Mouse (Mus musculus) inflammation-experienced regulatory T-cells, adult 16 weeks (primary cell): ENCODE measurements around the gene Vkorc1. TPM values are rescaled to one million over a fixed set of nuclear protein-coding genes. Genes with fewer than 3 reads are reported as not detected.

Experiments used
- polyA plus RNA-seq: library from polyadenylated mRNA; unstranded; fragments of 100-300 nt; shearing (Covaris generic); gene quantifications from one replicate; pipeline ENCODE4 v1.2.1, GENCODE M21; 2017

Vkorc1 gene
- 64.0 TPM for polyA plus RNA-seq

DNA sequence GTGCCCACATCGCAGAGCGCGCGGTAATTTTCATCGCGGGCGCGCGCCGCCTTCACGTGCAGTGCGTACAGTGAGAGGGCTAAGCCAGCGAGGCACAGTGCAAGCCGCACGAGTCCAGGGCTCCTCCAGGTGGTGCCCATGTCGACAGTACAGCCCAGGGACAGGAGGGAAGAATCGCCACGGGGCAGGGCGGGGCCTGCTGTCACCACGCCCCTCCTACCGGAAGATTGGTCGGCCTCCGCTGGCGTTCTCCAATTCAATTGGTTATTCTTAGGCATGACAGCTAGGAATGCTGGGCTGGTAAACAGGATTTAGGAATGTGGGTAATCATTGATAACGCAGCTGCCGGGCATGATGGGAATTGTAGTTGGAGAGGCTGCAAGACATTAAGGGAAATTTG lies at the start of gene Vkorc1, which contains the start of gene Gm21974:
TSS of gene Vkorc1 (minus strand) at position 176 of the 400 bp plus-strand sequence.
TSS of gene Gm21974 (minus strand) at position 13 of the 400 bp plus-strand sequence.

GRCm38 (mm10) chr7:127929923-127930322 lies 34.5 kb upstream of the Vkorc1 start, which contains the start of gene Prss8:
TSS of gene Prss8 (minus strand) at chr7:127930104.

DNA sequence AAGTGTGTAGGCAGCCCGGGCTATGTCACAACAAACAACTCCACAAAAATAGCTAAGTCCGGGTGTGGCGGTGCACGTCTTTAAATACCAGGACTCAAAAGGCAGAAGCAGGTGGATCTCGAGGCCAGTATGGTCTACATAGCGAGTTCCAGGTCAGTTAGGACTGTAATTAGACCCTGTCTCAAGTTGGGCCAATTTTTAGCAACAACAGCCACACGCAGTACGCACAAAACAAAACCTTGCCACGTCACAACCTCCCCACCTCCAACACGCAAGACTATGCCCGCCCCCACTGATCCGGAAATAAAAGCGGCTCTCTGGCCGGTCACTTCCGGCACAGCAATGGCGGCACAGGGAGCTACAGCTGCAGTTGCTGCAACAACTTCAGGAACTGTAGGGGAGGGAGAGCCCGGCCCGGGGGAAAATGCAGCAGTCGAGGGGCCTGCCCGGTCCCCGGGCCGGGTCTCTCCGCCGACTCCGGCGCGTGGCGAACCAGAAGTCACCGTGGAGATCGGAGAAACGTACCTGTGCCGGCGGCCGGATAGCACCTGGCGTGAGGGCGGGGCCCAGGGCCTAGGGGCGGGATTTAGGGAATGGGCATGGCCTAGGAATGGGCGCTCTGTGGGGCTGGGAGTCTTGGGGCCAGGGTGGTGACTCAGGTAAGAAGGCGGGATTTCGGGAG lies 16.9 kb upstream of the Vkorc1 start, which contains the start of gene Kat8:
TSS of gene Kat8 (plus strand) at position 327 of the 682 bp plus-strand sequence.

DNA sequence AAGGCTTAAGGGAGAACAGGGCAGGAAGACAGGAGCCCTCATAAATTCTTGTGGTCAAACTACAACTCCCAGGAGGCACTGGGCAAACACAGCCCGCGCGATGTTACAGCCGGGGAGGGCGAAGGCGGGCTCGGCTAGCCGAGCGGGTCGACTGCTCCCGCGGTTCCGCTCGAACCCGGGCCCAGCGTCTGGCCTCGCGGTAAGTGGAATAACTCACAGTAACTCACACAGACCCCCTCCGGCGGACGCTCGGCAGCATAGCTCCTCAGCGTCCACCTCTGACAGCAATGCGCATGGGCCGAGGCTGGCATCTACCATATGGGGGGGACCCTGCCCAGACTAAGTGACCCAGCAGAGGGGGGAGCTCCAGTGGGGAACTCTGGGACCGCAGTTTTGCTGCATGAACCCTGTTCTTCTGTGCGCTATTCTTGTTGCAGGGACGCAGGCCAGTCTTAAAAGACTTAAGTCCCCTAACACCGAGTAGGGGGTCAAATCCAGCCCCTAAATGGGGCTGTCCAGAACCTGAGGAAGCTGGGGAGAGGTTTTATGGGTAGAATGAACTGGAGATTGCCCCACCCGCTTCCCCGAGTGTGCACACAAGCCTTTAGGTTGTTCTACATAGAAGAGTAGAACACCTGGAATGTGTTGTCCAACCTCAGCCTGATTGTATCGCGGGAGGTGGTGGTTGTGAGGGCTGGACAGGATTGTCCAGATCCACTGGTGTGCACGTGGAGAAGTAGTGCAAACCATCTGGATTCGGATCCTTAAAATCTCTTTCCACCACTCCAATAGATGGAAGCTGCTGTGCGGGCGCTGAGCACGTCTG lies 8.8 kb upstream of the Vkorc1 start, which contains the start of gene Bckdk:
TSS of gene Bckdk (plus strand) at position 112 of the 826 bp plus-strand sequence.

DNA sequence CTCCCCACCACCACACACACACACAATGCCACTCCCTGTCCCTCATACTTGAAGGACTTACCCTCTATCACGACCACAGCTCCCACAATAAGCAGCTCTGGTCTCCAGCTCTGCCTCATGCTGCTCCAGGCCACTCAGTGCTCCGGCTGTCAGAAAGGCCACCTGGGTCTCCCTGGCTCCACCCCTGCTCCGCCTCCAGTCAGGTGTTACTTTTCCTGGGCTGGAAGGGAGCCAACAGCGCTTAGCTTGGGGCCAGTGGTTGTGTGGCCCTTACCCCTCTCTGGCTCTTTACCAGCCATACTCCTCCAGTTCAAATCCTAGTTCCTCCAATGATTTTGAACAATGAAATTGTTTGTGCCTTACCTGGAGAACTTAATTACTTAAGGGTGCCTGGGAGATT lies 4.6 kb downstream of the Vkorc1 start, which contains the start of gene Prss53:
TSS of gene Prss53 (minus strand) at position 173 of the 400 bp plus-strand sequence.

GRCm38 (mm10) chr7:127876467-127877348 lies 18.7 kb downstream of the Vkorc1 start, which contains the start of gene Zfp668:
TSS of gene Zfp668 (minus strand) at chr7:127876828.

DNA sequence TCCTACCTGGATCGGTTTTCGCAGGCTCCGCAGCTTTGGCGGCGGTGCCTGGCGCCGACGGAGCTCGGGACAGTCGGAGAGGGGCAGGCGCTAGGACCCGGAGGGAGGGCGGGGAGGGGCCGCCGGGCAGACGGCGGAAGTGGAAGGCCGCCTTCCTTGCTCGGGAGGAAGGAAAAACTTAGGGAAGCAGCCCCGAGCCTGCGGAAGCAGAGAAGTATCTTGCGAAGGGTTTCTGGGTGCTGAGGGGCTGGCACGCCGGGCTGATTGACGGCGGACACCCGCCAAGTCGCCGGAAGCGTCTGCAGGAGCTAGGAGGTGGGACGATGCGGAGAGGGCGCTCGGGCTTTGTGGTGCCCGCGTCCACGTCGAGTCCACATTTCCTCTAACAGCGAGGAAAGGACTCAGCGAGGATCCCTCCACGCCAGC lies 19.4 kb downstream of the Vkorc1 start, which contains the start of gene Zfp646:
TSS of gene Zfp646 (plus strand) at position 181 of the 426 bp plus-strand sequence.

Other genes with a start within 250 kb of the Vkorc1 start
- 19.5 TPM for gene Bcl7c, start 186.7 kb downstream of the Vkorc1 start, polyA plus RNA-seq
- gene Ctf1, start 182.9 kb downstream of the Vkorc1 start, polyA plus RNA-seq, result not detected
- not detected for gene Ctf2, start 163.5 kb downstream of the Vkorc1 start, polyA plus RNA-seq
- 1.3 TPM for gene Fbxl19, start 151.1 kb downstream of the Vkorc1 start, polyA plus RNA-seq
- gene Orai3, start 125.8 kb downstream of the Vkorc1 start, polyA plus RNA-seq, result 38.5 TPM
- 1.2 TPM for gene Setd1a, start 118.9 kb downstream of the Vkorc1 start, polyA plus RNA-seq
- not detected for gene Gm49388, start 110.0 kb downstream of the Vkorc1 start, polyA plus RNA-seq
- 4.5 TPM for gene Hsd3b7, start 95.0 kb downstream of the Vkorc1 start, polyA plus RNA-seq
- 167 TPM for gene Stx4a, start 71.3 kb downstream of the Vkorc1 start, polyA plus RNA-seq
- gene Stx1b, start 71.1 kb downstream of the Vkorc1 start, polyA plus RNA-seq, result not detected
- 63.8 TPM for gene Zfp646, start 19.4 kb downstream of the Vkorc1 start, polyA plus RNA-seq
- 23.2 TPM for gene Zfp668, start 18.8 kb downstream of the Vkorc1 start, polyA plus RNA-seq
- gene Prss53, start 4.6 kb downstream of the Vkorc1 start, polyA plus RNA-seq, result 1.0 TPM
- gene Gm21974, start 163 bp downstream of the Vkorc1 start, polyA plus RNA-seq, result not detected
- 71.2 TPM for gene Bckdk, start 8.5 kb upstream of the Vkorc1 start, polyA plus RNA-seq
- gene Kat8, start 16.9 kb upstream of the Vkorc1 start, polyA plus RNA-seq, result 49.7 TPM
- not detected for gene Prss8, start 34.5 kb upstream of the Vkorc1 start, polyA plus RNA-seq
- 5.0 TPM for gene Prss36, start 51.1 kb upstream of the Vkorc1 start, polyA plus RNA-seq
- gene Fus, start 71.8 kb upstream of the Vkorc1 start, polyA plus RNA-seq, result 177 TPM
- 295 TPM for gene Pycard, start 98.2 kb upstream of the Vkorc1 start, polyA plus RNA-seq
- gene Trim72, start 108.3 kb upstream of the Vkorc1 start, polyA plus RNA-seq, result not detected
- gene Itgam, start 167.0 kb upstream of the Vkorc1 start, polyA plus RNA-seq, result 0.61 TPM
- not detected for gene Gm49368, start 167.1 kb upstream of the Vkorc1 start, polyA plus RNA-seq
- gene Itgax, start 233.9 kb upstream of the Vkorc1 start, polyA plus RNA-seq, result 0.27 TPM